Mouse (Mus musculus): ENCODE measurements around the gene Klhdc7a.

The Klhdc7a gene

DNA sequence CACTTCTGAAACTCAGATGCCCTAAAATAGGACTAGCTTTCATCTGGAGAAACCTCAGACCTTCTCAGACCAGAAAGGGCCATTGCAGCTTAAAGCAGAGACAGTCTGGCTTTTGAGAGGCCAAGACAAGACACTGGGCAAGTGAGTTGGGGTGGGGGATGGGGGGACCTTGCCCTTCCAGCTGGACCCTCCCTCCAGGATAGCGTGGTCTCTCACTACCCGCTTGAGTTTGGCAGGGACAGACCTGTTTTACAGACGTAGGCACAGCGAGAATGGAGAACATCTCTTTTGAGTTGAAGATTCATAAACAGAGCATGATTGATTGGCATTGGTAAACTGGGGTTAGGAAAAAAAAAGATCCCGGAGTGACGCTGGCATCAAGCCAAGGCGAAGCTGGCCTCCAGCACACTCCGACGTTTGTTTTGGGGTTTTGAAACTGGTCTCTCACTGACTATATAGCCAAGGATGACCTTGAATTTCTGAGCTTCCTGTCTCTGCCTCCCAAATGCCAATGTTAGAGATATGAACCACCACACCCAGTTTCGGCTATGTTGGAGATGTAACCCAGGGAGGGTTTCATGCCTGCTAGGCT is 7.0 kb downstream of the Klhdc7a start:
- DNase-seq (ENCODE audit: low read depth, low spot score), result no peak

GRCm38 (mm10) chr4:139960086-139960713 is 7.6 kb downstream of the Klhdc7a start:
- DNase-seq (ENCODE audit: low read depth, low spot score), result no peak

- no peak for DNase-seq (ENCODE audit: low read depth, low spot score)
These were observed 8.6 kb downstream of the Klhdc7a start for GRCm38 (mm10) chr4:139959188-139959587.

DNA sequence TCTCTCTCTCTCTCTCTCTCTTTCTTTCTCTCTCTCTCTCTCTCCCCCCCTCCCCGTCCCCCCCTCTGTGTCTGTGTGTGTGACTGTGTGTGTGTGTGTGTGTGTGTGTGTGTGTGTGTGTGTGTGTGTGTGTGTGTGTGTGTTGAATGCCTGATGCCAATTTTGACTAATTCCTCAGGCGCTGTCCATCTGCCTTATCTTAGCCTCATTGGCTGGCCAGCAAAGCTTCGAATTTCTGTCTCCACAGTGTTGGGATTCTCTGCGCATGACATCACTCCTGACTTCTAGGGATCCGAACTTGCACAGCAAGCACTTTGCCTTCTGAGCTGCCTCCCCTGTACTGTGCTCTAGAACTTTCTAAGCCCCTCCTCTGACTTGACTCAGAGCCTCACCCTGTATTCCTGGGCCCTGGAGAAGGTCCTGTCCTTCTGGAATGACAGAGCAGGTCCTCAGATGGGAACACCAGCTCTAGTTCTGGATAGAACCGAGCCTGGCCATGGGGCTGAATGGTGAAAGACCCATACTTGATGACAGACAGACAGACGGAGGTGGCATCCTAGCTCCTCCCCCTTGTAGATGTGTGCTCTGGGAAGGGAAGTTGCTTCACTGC is 16.8 kb downstream of the Klhdc7a start:
- no peak for DNase-seq (ENCODE audit: low read depth, low spot score)

DNA sequence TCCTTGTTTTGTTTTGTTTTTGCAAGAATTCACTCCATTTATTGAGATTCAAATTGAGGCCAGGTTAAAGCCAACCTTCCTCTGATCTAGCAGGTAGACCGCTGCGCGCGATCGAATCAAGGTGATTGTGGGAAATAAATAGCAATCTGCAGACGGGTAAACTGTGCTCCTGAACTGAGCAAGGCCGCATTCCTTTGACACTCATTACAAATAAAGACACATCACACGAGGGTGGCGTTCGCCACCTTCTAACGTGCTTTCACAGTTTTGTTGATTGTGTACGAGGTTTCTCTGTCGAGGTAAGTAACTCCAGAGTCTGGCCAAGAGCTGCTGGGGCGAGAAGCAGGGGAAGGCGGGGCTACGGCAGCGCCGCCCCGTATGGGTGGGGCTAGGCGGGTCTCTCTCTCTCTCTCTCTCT is 17.4 kb downstream of the Klhdc7a start:
- DNase-seq (ENCODE audit: low read depth, low spot score), result no peak

DNA sequence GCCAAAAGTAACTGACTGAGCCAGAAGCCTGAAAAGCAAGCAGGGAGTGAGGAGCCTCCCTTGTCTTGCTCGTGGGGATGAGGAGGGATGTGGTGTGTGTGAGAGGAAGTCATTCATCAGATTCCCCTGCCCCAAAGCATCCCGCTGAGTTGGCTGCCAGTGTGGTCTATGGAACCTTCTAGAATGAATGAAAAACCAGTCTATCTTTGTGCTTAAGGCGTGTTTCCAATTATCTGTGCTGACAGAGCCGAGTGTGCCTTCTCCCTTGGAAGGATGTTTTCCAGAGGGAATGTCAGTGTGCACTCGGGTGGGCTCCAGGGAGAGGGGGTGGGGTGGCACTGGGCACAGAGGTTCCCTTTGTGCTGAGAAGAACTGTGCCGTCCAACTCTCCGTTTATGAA is 19.2 kb downstream of the Klhdc7a start:
- DNase-seq (ENCODE audit: low read depth, low spot score), result no peak

DNA sequence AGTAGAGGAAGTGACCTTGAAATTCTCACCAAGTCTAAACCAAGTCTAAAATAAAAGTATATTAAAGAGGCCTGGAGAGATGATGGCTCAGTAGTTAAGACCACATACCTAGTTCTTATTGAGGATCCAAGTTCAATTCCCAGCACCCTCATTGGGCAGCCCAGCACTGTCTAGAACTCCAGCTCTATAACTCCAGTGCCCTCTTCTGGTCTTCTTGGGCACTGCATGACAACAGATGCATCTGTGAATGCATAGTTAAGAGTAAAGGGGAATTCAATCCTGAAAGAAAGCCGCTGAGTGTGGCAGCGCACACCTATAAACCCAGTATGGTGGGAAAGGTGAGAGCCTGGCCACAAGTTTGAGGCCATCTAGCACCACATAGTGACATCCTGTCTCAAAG is 20.5 kb downstream of the Klhdc7a start:
- no peak for DNase-seq (ENCODE audit: low read depth, low spot score)

DNA sequence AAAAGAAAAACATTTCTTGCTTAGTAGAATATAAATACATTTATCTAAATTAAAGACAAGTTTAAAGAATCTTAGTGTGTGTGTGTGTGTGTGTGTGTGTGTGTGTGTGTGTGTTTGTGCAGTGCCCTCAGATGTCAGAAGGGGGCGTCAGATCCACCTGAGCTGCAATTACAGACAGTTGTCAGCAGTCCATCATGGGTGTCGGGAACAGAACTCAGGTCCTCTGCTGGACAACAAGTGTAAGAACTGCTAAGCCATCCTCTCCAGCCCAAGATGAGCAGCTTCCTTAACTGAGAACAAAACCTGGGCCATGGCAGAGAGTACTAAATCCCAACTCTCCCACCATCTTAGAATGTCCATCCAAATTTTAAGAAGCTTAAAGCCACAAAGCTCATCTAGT is 26.0 kb downstream of the Klhdc7a start:
- DNase-seq (ENCODE audit: low read depth, low spot score), result no peak

DNA sequence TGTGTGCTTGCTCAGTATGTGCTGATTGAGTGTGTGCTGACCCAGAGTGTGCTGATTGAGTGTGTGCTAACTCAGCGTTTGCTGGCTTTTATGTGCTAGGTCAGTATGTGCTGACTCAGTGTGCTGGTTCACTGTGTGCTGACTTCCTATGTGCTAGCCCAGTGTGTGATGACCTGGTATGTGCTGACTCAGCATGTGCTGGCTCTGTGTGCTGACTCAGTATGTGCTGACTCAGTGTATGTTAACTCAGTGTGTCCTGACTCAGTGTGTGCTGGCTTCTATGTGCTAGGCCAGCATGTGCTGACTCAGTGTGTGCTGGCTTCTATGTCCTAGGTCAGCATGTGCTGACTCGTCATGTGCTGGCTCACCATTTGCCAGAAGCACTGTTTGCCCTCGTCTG is 32.3 kb downstream of the Klhdc7a start:
- DNase-seq (ENCODE audit: low read depth, low spot score), result no peak

DNA sequence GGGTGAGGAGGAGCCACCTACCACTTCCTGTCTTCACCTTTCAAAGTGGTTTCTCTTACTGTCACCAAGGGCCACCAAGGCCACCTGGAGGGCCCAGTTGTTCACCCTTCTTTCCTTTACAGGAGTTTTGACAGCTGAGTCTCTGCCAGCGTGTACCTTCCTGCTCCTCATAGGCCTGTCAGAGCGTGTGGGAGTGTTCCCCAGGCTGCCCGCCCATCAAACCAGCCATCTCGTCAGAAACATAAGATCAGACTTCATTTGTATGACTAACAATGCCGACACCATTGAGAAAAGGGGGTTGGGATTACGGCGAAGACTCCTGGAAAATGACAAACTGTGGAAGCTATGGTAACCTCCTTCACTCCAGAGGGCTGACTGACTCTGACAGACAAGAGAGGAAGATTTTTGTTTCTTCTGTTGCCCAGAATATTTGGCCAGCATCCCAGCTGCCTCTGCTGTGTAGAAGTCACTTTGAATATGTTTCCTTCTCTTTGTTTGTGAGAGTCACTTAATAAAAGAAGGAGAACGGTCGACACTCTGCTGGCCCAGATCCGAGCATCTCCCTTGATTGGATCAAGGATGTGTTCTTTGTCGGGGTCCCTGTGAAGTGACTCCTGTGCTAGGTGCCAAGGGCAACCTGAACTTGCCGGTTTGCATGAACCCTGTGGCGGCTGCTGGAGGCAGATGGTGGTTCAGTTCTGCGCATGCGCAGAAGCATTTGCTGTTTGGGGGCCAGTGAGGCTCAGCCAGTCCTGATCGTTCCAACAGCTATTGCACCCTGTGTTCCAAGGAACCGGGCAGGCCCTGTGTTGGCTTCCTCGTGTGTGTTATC is 34.6 kb downstream of the Klhdc7a start:
- DNase-seq (ENCODE audit: low read depth, low spot score), result no peak

GRCm38 (mm10) chr4:139931790-139932510 is 35.9 kb downstream of the Klhdc7a start:
- DNase-seq (ENCODE audit: low read depth, low spot score), result no peak

DNA sequence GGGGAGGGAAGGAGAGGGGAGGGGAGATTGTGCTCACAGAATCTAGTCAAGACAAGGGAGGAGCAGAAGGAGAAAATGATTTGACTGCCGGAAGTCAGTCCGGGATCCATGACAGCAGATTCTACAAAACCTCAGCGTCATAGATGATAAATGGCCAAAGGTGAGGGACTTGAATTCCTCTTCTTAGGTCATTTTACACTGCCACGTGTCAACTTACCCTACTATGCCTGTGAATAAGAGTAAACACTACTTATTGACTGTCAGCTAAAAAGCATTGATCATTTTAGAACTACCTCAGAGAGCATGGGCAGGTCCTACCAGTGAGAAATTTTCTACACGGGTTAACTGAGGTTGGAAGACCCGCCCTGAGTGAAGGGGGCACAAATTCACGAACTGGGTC is 36.9 kb downstream of the Klhdc7a start:
- DNase-seq (ENCODE audit: low read depth, low spot score), result no peak

DNA sequence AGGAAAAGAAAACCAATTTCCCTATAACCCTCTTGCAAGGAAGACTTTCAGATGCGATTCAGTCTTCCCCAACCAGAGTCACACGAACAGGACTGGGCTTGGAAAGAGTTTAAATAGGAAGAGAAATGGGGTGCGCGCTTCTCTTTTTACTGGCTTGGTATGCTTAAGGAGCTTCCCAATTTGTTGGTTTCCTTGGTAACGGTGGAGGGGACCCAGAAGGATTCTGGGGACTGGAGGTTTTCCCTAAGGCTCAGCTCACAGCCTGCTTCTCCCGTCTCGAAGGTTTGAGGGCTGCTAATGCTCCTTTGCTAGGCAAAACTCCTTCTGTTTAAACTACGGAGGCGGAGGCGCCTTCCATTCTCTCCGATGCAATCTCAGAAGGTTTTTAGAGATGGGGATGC is 41.7 kb downstream of the Klhdc7a start:
- no peak for DNase-seq (ENCODE audit: low read depth, low spot score)

DNA sequence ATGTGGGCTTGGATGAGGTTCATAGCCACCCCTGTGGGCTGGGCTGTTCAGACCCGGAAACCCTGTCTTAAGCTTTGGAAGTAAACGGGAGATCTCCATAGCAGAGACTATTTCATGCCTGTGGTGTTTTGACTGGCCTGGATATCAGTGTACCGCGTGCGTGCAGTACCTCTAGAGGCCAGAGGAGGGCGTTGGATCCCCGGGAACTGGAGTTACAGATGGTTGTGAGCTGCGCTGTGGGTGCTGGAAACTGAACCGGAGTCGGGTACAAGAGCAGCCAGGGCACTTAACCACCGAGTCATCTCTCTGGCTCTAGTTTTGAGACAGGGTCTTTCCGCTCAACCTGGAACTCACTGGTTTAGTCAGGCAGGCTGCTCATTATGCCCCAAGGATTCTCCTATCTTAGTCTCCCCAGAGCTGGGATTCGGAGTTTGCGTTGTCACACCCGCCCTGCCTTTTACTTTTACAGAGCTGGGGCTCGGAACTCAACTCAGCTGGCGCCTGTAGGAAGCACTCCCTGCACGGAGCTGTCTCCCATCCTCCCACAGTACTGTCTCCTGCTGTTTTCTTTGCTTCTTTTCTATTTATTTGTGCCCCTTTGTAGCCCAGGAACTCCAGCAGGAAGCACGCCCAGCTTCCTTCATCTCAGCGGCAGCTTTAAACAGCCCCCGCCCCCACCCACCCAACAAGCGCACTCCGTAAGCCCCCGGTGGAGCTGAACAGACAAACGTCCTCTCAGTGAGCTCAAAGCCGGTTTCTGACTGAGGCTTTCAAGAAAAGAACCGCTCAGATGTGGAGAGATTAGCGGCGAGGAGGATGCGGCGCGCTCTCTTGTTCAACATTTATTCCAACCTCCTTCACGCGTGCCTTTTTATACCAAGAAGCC is 42.3 kb downstream of the Klhdc7a start:
- DNase-seq (ENCODE audit: low read depth, low spot score), result no peak

- DNase-seq (ENCODE audit: low read depth, low spot score), result no peak
These were observed 51.1 kb downstream of the Klhdc7a start for GRCm38 (mm10) chr4:139916731-139917130.

Data from A20 (cell line).